20 mouse cellular contexts compared by ENCODE assay signal in the genomic region with DNA sequence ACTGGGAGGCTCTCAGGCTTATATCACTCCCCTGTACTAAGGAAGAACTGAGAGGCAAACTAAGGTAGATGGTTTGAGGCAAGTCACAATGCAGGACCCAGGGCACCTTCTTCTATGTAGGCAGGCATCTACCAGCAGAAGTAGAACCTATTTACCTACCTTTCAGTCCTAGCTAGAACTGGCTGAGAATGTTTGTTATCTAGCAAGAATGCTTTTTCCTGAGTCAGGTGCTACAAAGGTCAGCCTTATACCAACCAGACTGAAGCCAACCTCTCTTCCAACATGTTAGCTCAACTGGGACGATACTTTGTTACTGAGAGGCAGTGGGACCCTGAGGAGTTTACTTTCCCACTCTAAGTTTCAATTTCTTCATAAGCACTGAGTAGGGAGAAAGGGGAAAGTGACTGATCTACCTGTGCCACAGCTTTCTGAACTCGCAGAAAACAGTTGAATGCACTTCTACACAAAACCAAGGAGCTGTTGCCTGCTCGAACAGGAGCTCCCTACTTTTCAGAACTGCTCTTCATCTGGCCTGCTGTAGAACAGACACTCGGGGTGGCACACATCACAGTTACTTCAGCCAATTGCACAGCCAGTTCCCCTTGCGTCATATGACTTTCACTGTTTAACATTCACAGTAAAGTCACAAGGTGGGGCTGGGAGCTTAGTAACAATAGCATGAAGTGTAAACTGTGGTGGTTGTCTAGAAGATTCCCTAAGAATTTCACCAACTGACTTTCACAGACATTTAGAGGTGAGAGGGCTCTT. TPM values are rescaled to one million over a fixed set of nuclear protein-coding genes. Genes with fewer than 3 reads are reported as not detected.
DNase-seq lines count a peak whose midpoint lies in the region; ATAC-seq and TF ChIP-seq lines count a peak whose summit lies in the region.
"Had no signal": no experiment of that assay in that cellular context is flagged by ENCODE, and none has a peak within 500 bp of the region (broad histone marks: within the 10 kb centered on the region; RNA-seq: fewer than 3 reads in every experiment).

No protein-coding gene starts in this region.

- no peak overlapping the region for H3K4me2 ChIP-seq in midbrain, embryonic 11.5 days
- H3K4me2 ChIP-seq in midbrain, embryonic 15.5 days, result no peak overlapping the region
- H3K4me2 ChIP-seq: hindbrain, embryonic 12.5 days; liver, embryonic 11.5 days; midbrain, embryonic 12.5 days; neural tube, embryonic 15.5 days had no signal

- H3K4me3 ChIP-seq in kidney, adult 2 months (ENCODE audit: insufficient read depth, low read depth, low read length), result no peak overlapping the region
- no peak overlapping the region for H3K4me3 ChIP-seq in midbrain, embryonic 11.5 days (ENCODE audit: low read depth, low read length)
- H3K4me3 ChIP-seq in midbrain, embryonic 15.5 days, result no peak overlapping the region
- H3K4me3 ChIP-seq: forebrain, embryonic 10.5 days; heart, adult 2 months; hindbrain, embryonic 12.5 days; limb, embryonic 10.5 days; midbrain, embryonic 12.5 days; myocyte; neural tube, embryonic 15.5 days had no signal

- no peaks in the 10 kb centered on the region for H3K9me3 ChIP-seq in midbrain, embryonic 11.5 days (ENCODE audit: control insufficient read depth, low read length)
- no peaks in the 10 kb centered on the region for H3K9me3 ChIP-seq in midbrain, embryonic 15.5 days
- H3K9me3 ChIP-seq: forebrain, embryonic 10.5 days; hindbrain, embryonic 12.5 days; limb, embryonic 10.5 days; midbrain, embryonic 12.5 days; neural tube, embryonic 15.5 days had no signal

- TF ChIP-seq POLR2A in kidney, adult 2 months (IDR thresholded peaks at IDR 0.05; ENCODE audit: low read depth, low read length), result no peak

- peak; percentile 28 for DNase-seq in kidney, adult 2 months
- no peak for DNase-seq in kidney, postnatal 25 days
- peak; percentile 56 for DNase-seq in midbrain, embryonic 11.5 days (ENCODE audit: low spot score, missing footprints)
- no peak for DNase-seq in frontal cortex, postnatal 14 days (ENCODE audit: low spot score in 2 of 2)
- DNase-seq in ovary, postnatal 36 days (ENCODE audit: low spot score), result no peak
- DNase-seq: adrenal gland, postnatal 25 days; B cell, adult 2 months; cerebellum, adult 9-11 months; heart, adult 2 months; kidney, adult 11 months had no signal

- 58% methylated on average over 5 of the region's 5 CpGs for WGBS in kidney, adult 2 months
- 86% methylated on average over 5 of the region's 5 CpGs for WGBS in midbrain, embryonic 11.5 days
- 94% methylated on average over 5 of the region's 5 CpGs for WGBS in midbrain, embryonic 15.5 days

- H3K9ac ChIP-seq in midbrain, embryonic 11.5 days (ENCODE audit: low read length), result no peak overlapping the region
- H3K9ac ChIP-seq in midbrain, embryonic 15.5 days, result no peak overlapping the region
- H3K9ac ChIP-seq: hindbrain, embryonic 12.5 days; midbrain, embryonic 12.5 days; neural tube, embryonic 15.5 days had no signal

- H3K4me1 ChIP-seq in kidney, adult 2 months (ENCODE audit: control insufficient read depth, insufficient read depth, low read length), result peaks cover 48% of the 10 kb centered on the region
- no peaks in the 10 kb centered on the region for H3K4me1 ChIP-seq in midbrain, embryonic 11.5 days (ENCODE audit: control insufficient read depth, insufficient read depth, low read length)
- H3K4me1 ChIP-seq in midbrain, embryonic 15.5 days, result no peaks in the 10 kb centered on the region
- H3K4me1 ChIP-seq: forebrain, embryonic 10.5 days; limb, embryonic 10.5 days; midbrain, embryonic 12.5 days; neural tube, embryonic 15.5 days had no signal

- peaks cover 7% of the 10 kb centered on the region for H3K36me3 ChIP-seq in kidney, adult 2 months (ENCODE audit: control insufficient read depth, insufficient read depth, low read length)
- H3K36me3 ChIP-seq in midbrain, embryonic 11.5 days (ENCODE audit: control insufficient read depth, insufficient read depth, low read length), result no peaks in the 10 kb centered on the region
- peaks cover 7% of the 10 kb centered on the region; the same call in 1 of the 2 replicates for H3K36me3 ChIP-seq in midbrain, embryonic 15.5 days (replicated peaks)

- TF ChIP-seq CTCF in kidney, adult 2 months (conservative IDR thresholded peaks at IDR 0.05; ENCODE audit: insufficient read depth, insufficient read length, low read depth, low read length), result no peak

- peak overlapping the region; percentile 48 for H3K27ac ChIP-seq in kidney, adult 2 months (ENCODE audit: insufficient read depth, low read depth, low read length)
- H3K27ac ChIP-seq in midbrain, embryonic 11.5 days (ENCODE audit: low read depth, low read length), result no peak overlapping the region
- no peak overlapping the region for H3K27ac ChIP-seq in midbrain, embryonic 15.5 days
- H3K27ac ChIP-seq: forebrain, embryonic 10.5 days; heart, adult 2 months; hindbrain, embryonic 12.5 days; limb, embryonic 10.5 days; midbrain, embryonic 12.5 days; neural tube, embryonic 15.5 days had no signal

- ATAC-seq in midbrain, embryonic 11.5 days (ENCODE audit: low FRiP score), result no peak
- no peak for ATAC-seq in midbrain, embryonic 15.5 days (replicated peaks)
- ATAC-seq in neutrophil, adult 5-6 weeks (ENCODE audit: extremely low read depth, insufficient number of reproducible peaks, low FRiP score, poor library complexity, severe bottlenecking), result 0 out of 2 replicates have a peak, but pooled peaks have one; percentile 22
- ATAC-seq: activated CD4-positive, CD25-positive, alpha-beta regulatory T cell, adult 4 months had no signal

- H3K27me3 ChIP-seq in kidney, adult 2 months (replicated peaks; ENCODE audit: control insufficient read depth, insufficient read depth, low read length), result no peaks in the 10 kb centered on the region
- no peaks in the 10 kb centered on the region for H3K27me3 ChIP-seq in midbrain, embryonic 11.5 days (ENCODE audit: control insufficient read depth, insufficient read depth, low read length)
- no peaks in the 10 kb centered on the region for H3K27me3 ChIP-seq in midbrain, embryonic 15.5 days (replicated peaks)
- H3K27me3 ChIP-seq: hindbrain, embryonic 12.5 days; midbrain, embryonic 12.5 days; neural tube, embryonic 15.5 days had no signal

RNA-seq across cellular contexts. Expression of gene Rab11a, which starts 33.3 kb away (rescaled TPM):
- 124 and 188 TPM in 2 replicates for polyA plus RNA-seq in kidney, adult 2 months (2012; rRNA removed)
- 300 and 312 TPM in 2 replicates for polyA plus RNA-seq in midbrain, embryonic 11.5 days (2014; fragmentation: Nextera tagmentation; extraction: Ambion mirVana)
- polyA plus RNA-seq in midbrain, embryonic 15.5 days (2015; fragmentation: Nextera tagmentation; extraction: Ambion mirVana), result 401 and 402 TPM in 2 replicates
- total RNA-seq in neutrophil, adult 5-6 weeks (2017), result 143 and 167 TPM in 2 replicates

Comparison
In these comparisons a context has a peak if more than half of its experiments do, and no peak if none do; other contexts are left out.
1. DNase-seq: peak in kidney, adult 2 months (single experiment) and midbrain, embryonic 11.5 days (single experiment); none in kidney, postnatal 25 days (0 of 2), frontal cortex, postnatal 14 days (0 of 2) and ovary, postnatal 36 days (single experiment).